Mouse (Mus musculus) E14TG2a.4 (cell line): ENCODE measurements around the gene Ppp1r32.

ENCODE experiments used
- CTCF ChIP-seq: conservative IDR thresholded peaks from 2 replicates; pipeline ENCODE4 v1.5.1; 2014; ENCODE audit warnings: low read length
- NANOG ChIP-seq: IDR thresholded peaks from 2 replicates; pipeline ENCODE4 v1.6.1; 2014; ENCODE audit warnings: borderline replicate concordance, low read length, mixed read lengths
- POU5F1 ChIP-seq: IDR thresholded peaks from 2 replicates; pipeline ENCODE4 v1.6.1; 2014; ENCODE audit warnings: low read length, borderline replicate concordance

DNA sequence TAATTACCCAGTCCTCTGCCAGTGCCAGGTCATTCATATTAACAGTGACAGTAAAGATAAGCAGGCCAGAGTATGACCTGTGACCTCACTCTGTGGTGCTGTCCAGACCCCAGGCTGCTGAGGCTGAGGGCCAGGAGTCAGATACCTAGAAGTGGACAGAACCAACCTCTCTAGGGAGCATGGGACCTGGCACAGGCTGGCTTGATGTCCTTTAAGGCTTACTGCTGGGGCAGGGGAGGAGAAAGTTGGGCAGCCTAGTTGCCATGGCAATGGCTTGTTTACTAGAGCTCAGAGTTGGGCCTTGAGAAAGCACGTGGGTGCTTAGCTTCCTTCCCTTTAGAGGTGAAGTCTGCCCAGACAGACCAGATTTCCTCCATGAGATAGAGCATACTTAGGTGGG lies 46.0 kb downstream of the Ppp1r32 start:
- TF ChIP-seq CTCF, result no peak
- no peak for TF ChIP-seq NANOG
- no peak for TF ChIP-seq POU5F1
